Mouse (Mus musculus): ENCODE measurements around the gene Akap5. TPM values are rescaled to one million over a fixed set of nuclear protein-coding genes. Genes with fewer than 3 reads are reported as not detected.

Akap5 gene
- polyA plus RNA-seq, 1 experiment from 2014 or later: 8.8 TPM

DNA sequence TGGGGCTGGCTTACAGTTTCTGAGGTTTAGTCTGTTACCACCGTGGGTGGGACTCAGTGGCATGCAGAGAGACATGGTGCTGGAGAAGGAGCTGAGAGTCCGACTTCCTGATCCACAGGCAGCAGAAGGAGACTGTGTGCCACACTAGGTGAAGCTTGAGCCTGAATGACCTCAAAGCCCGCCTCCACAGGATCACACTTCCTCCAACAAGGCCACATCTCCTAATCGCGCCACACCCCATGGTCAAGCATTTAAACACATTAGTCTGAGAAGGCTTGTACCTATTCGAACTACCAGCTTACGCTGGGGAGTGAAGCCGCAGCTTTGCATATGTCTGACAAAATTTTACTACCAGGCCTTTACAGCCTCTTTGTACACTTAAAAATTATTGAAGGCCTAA lies 19.6 kb upstream of the Akap5 start:
- no peaks in the 10 kb centered on the region for H3K9me3 ChIP-seq (ENCODE audit: control insufficient read depth, low read length)
- no peak for DNase-seq
- H3K27ac ChIP-seq (replicated peaks; ENCODE audit: low read depth, low read length): no peak overlapping the region
- WGBS: 94% methylated on average over 8 of the region's 8 CpGs
- H3K36me3 ChIP-seq (ENCODE audit: control insufficient read depth, insufficient read depth, low read length): peaks cover 18% of the 10 kb centered on the region
- H3K4me2 ChIP-seq (ENCODE audit: low read length): no peak overlapping the region
- H3K4me1 ChIP-seq (ENCODE audit: control insufficient read depth, insufficient read depth, low read length): peaks cover 5% of the 10 kb centered on the region; the same call in 1 of the 2 replicates
- no peak overlapping the region for H3K4me3 ChIP-seq (replicated peaks; ENCODE audit: low read depth, low read length)
- no peak for ATAC-seq (ENCODE audit: low FRiP score, low TSS enrichment)
- H3K27me3 ChIP-seq (ENCODE audit: control insufficient read depth, insufficient read depth, low read length): no peaks in the 10 kb centered on the region
- no peak overlapping the region for H3K9ac ChIP-seq (replicated peaks; ENCODE audit: low read length)

DNA sequence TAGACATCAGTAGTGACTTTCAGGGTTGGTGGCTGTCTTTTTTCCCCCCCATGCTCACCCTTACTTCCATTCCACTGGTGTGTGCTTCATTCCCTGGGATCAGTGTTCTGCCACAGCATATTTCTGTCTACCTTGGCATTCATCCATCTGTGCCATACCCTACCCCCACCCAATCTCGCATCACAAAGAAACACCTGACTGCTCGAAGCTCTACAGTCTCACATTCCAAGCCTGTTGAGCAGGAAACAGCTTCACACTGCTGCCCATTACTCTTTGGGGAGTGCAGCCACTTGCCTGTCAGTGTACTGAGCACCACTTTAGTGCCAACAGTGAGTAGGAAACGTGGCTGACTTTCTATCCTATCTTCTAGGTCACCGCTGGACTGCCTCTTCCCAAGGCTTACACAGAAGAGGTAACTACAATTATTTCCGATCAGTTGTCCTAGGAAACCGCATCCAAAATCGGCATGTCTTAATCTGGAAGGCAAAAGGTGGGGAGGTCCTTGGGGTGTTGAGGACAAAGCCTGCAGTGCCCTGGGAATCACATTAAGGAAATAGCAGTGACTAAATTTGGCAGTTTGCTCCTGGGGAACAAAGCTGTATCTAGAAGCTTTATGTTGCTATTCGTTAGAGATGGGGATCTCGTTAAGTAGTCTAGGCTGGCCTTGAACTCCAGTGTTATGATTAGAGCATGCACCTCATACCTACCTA lies 17.7 kb upstream of the Akap5 start:
- Histone ChIP-seq H3K4me2 (ENCODE audit: low read length) (no peak overlapping the region), H3K27me3 (ENCODE audit: control insufficient read depth, insufficient read depth, low read length) (no peaks in the 10 kb centered on the region), H3K9me3 (ENCODE audit: control insufficient read depth, low read length) (no peaks in the 10 kb centered on the region), H3K4me3 (replicated peaks; ENCODE audit: low read depth, low read length) (no peak overlapping the region), H3K4me1 (ENCODE audit: control insufficient read depth, insufficient read depth, low read length) (peaks cover 5% of the 10 kb centered on the region; the same call in 1 of the 2 replicates), H3K27ac (replicated peaks; ENCODE audit: low read depth, low read length) (no peak overlapping the region), H3K9ac (replicated peaks; ENCODE audit: low read length) (no peak overlapping the region), H3K36me3 (ENCODE audit: control insufficient read depth, insufficient read depth, low read length) (peaks cover 23% of the 10 kb centered on the region; the same call in 1 of the 2 replicates)
- 71% methylated on average over 9 of the region's 9 CpGs for WGBS
- no peak for ATAC-seq (ENCODE audit: low FRiP score, low TSS enrichment)
- DNase-seq: no peak

DNA sequence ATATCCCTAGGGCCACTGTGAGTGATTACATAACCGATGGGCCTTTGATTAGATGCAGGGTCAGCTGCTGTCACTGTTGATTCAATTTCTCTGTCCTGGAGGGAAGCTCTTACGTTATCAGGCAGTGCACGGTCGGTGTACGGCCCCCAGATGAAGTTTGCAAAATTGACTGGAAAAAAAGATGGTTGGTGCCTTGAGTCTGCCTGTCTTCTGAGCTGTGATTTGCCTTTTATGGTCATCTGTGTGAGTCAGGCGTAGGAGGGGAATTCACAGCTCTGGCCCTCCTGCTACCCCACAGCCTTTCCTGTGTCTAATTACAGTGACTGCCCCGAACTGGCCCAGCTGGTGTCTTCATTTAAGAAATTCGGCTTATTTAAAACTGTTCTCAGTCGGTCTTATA lies 16.7 kb upstream of the Akap5 start:
- DNase-seq (peak; percentile 28), ATAC-seq (ENCODE audit: low FRiP score, low TSS enrichment) (no peak)
- Histone ChIP-seq H3K4me1 (ENCODE audit: control insufficient read depth, insufficient read depth, low read length) (peaks cover 5% of the 10 kb centered on the region; the same call in 1 of the 2 replicates), H3K27ac (replicated peaks; ENCODE audit: low read depth, low read length) (0 out of 2 replicates have a peak overlapping the region, but pooled peaks have one; percentile 26), H3K4me3 (replicated peaks; ENCODE audit: low read depth, low read length) (no peak overlapping the region), H3K9me3 (ENCODE audit: control insufficient read depth, low read length) (no peaks in the 10 kb centered on the region), H3K27me3 (ENCODE audit: control insufficient read depth, insufficient read depth, low read length) (no peaks in the 10 kb centered on the region), H3K4me2 (ENCODE audit: low read length) (no peak overlapping the region), H3K9ac (replicated peaks; ENCODE audit: low read length) (no peak overlapping the region), H3K36me3 (ENCODE audit: control insufficient read depth, insufficient read depth, low read length) (peaks cover 23% of the 10 kb centered on the region; the same call in 1 of the 2 replicates)
- WGBS: 42% methylated on average over 9 of the region's 9 CpGs

DNA sequence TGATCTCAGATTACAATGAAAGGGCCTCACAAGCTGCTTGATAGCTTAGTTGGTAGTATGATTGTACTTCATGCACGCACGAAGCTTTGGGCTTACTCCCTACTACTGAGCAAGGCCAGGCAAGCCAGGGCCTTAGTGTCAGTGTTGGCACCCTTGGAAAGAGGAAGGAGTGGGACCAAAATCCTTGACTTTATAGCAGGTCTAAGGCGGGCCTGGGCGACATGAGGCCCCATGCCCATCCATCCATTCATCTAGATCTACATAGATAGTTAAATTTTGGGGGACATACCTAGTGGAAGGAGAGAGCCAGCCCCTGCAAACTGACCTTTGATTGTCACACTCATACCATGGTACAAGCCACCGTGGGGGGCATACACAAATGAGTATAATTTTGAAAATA lies 16.3 kb upstream of the Akap5 start:
- 95% methylated on average over 5 of the region's 5 CpGs for WGBS
- 0 out of 2 replicates have a peak overlapping the region, but pooled peaks have one; percentile 26 for H3K27ac ChIP-seq (replicated peaks; ENCODE audit: low read depth, low read length)
- peaks cover 25% of the 10 kb centered on the region; the same call in 1 of the 2 replicates for H3K36me3 ChIP-seq (ENCODE audit: control insufficient read depth, insufficient read depth, low read length)
- no peak for ATAC-seq (ENCODE audit: low FRiP score, low TSS enrichment)
- no peak overlapping the region for H3K9ac ChIP-seq (replicated peaks; ENCODE audit: low read length)
- no peak overlapping the region for H3K4me2 ChIP-seq (ENCODE audit: low read length)
- no peaks in the 10 kb centered on the region for H3K27me3 ChIP-seq (ENCODE audit: control insufficient read depth, insufficient read depth, low read length)
- DNase-seq: no peak
- H3K4me1 ChIP-seq (ENCODE audit: control insufficient read depth, insufficient read depth, low read length): peaks cover 5% of the 10 kb centered on the region; the same call in 1 of the 2 replicates
- H3K4me3 ChIP-seq (replicated peaks; ENCODE audit: low read depth, low read length): no peak overlapping the region
- no peaks in the 10 kb centered on the region for H3K9me3 ChIP-seq (ENCODE audit: control insufficient read depth, low read length)

DNA sequence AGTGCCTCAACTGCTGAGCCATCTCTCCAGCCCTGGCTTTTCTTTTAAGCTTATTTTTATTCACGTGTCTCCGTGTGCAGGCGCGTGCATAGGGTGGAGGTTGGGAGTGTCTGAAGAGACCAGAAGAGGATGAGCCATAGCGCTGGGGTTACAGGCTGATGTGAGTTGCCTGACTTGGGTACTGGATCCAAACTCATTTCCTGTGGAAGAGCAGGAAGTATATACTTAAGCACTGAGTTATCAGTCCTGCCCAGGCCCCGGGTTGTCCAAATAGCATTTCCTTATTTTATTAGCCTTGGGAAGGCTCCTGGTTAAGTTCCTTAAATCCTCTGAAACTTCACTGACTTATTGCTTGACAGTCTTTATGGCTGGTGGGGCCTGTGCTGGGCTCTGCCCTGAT lies 14.7 kb upstream of the Akap5 start:
- ATAC-seq (ENCODE audit: low FRiP score, low TSS enrichment) (no peak), DNase-seq (no peak)
- peaks cover 5% of the 10 kb centered on the region; the same call in 1 of the 2 replicates for H3K4me1 ChIP-seq (ENCODE audit: control insufficient read depth, insufficient read depth, low read length)
- no peak overlapping the region for H3K4me3 ChIP-seq (replicated peaks; ENCODE audit: low read depth, low read length)
- H3K9ac ChIP-seq (replicated peaks; ENCODE audit: low read length): no peak overlapping the region
- H3K9me3 ChIP-seq (ENCODE audit: control insufficient read depth, low read length): no peaks in the 10 kb centered on the region
- H3K36me3 ChIP-seq (ENCODE audit: control insufficient read depth, insufficient read depth, low read length): peaks cover 37% of the 10 kb centered on the region
- H3K27ac ChIP-seq (replicated peaks; ENCODE audit: low read depth, low read length): no peak overlapping the region
- WGBS: 92% methylated on average over 6 of the region's 6 CpGs
- no peaks in the 10 kb centered on the region for H3K27me3 ChIP-seq (ENCODE audit: control insufficient read depth, insufficient read depth, low read length)
- no peak overlapping the region for H3K4me2 ChIP-seq (ENCODE audit: low read length)

DNA sequence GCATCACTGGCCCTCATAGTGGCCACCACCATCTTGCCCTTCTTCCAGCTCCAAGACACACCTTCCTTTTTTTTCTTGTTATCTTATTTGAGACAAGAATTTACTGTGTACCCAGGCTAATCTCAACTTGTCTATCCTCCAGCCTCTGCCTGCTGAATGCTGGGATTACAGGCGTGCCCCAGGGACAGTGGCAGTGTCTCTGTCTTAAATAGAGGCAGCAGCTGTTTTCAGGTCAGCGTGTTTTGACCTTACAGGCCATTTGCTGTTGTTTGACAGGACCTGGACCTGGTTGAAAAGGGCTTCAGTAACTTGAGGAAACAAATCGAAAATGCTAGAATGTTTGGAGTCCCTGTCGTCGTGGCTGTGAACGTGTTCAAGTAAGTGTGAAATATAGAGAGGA lies 14.1 kb upstream of the Akap5 start:
- Histone ChIP-seq H3K4me3 (replicated peaks; ENCODE audit: low read depth, low read length) (no peak overlapping the region), H3K27me3 (ENCODE audit: control insufficient read depth, insufficient read depth, low read length) (no peaks in the 10 kb centered on the region), H3K27ac (replicated peaks; ENCODE audit: low read depth, low read length) (no peak overlapping the region), H3K4me2 (ENCODE audit: low read length) (no peak overlapping the region), H3K9ac (replicated peaks; ENCODE audit: low read length) (no peak overlapping the region), H3K4me1 (ENCODE audit: control insufficient read depth, insufficient read depth, low read length) (peaks cover 5% of the 10 kb centered on the region; the same call in 1 of the 2 replicates), H3K36me3 (ENCODE audit: control insufficient read depth, insufficient read depth, low read length) (peaks cover 41% of the 10 kb centered on the region), H3K9me3 (ENCODE audit: control insufficient read depth, low read length) (no peaks in the 10 kb centered on the region)
- no peak for DNase-seq
- WGBS: 83% methylated on average over 6 of the region's 6 CpGs
- ATAC-seq (ENCODE audit: low FRiP score, low TSS enrichment): no peak

DNA sequence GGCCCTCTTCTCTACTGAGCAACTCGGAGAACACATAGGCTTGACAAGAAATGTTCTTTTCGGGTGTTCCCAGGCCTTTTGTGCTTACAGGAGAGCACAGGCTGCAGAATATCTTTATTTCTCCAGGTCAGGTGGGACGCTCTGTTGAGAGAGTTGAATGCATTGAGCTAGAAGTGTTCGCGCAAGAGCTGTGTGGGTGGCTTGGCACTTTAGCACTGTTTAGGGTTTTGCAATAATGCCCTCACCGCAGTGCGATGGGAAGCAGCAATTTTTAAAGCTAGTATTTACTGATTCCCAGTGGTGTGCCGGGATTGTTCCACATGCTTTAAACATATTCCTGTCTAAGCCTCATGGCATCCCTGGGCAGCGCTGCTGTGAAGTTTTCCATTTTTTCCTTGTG lies 13.5 kb upstream of the Akap5 start:
- Histone ChIP-seq H3K9ac (replicated peaks; ENCODE audit: low read length) (no peak overlapping the region), H3K4me3 (replicated peaks; ENCODE audit: low read depth, low read length) (no peak overlapping the region), H3K9me3 (ENCODE audit: control insufficient read depth, low read length) (no peaks in the 10 kb centered on the region), H3K27me3 (ENCODE audit: control insufficient read depth, insufficient read depth, low read length) (no peaks in the 10 kb centered on the region), H3K4me1 (ENCODE audit: control insufficient read depth, insufficient read depth, low read length) (peaks cover 5% of the 10 kb centered on the region; the same call in 1 of the 2 replicates), H3K4me2 (ENCODE audit: low read length) (no peak overlapping the region), H3K36me3 (ENCODE audit: control insufficient read depth, insufficient read depth, low read length) (peaks cover 39% of the 10 kb centered on the region), H3K27ac (replicated peaks; ENCODE audit: low read depth, low read length) (no peak overlapping the region)
- 94% methylated on average over 9 of the region's 9 CpGs for WGBS
- ATAC-seq (ENCODE audit: low FRiP score, low TSS enrichment) (no peak), DNase-seq (no peak)

DNA sequence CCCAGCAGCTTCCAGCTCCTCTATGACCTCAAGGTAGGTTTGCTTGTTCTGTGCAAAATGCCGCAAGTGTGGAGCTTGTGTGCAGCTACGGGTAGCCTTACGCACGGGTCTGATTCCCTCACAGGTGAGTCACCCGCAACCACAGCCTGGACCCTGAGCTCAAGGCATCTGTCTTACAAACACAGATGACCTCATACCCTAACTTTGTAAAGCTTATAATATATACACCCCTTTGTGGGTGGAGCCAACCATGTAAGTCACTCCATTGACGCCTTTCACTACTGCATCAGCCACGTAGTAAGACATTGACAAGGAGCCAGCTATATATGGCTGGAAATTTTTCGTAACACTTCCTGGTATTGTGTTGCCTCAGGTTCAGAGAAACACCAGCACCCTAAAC lies 12.7 kb upstream of the Akap5 start:
- Histone ChIP-seq H3K9ac (replicated peaks; ENCODE audit: low read length) (no peak overlapping the region), H3K4me3 (replicated peaks; ENCODE audit: low read depth, low read length) (no peak overlapping the region), H3K4me2 (ENCODE audit: low read length) (no peak overlapping the region), H3K27ac (replicated peaks; ENCODE audit: low read depth, low read length) (no peak overlapping the region), H3K9me3 (ENCODE audit: control insufficient read depth, low read length) (no peaks in the 10 kb centered on the region), H3K4me1 (ENCODE audit: control insufficient read depth, insufficient read depth, low read length) (peaks cover 5% of the 10 kb centered on the region; the same call in 1 of the 2 replicates), H3K36me3 (ENCODE audit: control insufficient read depth, insufficient read depth, low read length) (peaks cover 39% of the 10 kb centered on the region), H3K27me3 (ENCODE audit: control insufficient read depth, insufficient read depth, low read length) (no peaks in the 10 kb centered on the region)
- ATAC-seq (ENCODE audit: low FRiP score, low TSS enrichment) (no peak), DNase-seq (no peak)
- 95% methylated on average over 8 of the region's 8 CpGs for WGBS

Data from midbrain, embryonic 14.5 days (tissue).